Mouse (Mus musculus) lung, postnatal 0 days (tissue): ENCODE results near the gene Tmprss9.

ENCODE experiments used
- CTCF ChIP-seq: IDR thresholded peaks from 2 replicates; pipeline ENCODE4 v1.5.1; 2016; ENCODE audit warnings: antibody characterized with exemption, mild to moderate bottlenecking
- EP300 ChIP-seq: IDR thresholded peaks from 2 replicates; pipeline ENCODE4 v1.6.1; 2016; ENCODE audit warnings: antibody characterized with exemption, mild to moderate bottlenecking, control low read depth

GRCm38 (mm10) chr10:80829359-80830278 is 42.0 kb upstream of the Tmprss9 start:
- TF ChIP-seq CTCF: no peak
- no peak for TF ChIP-seq EP300
